In genomic region chr5:97553122-97553521, GRCm38 (mm10) we compare ENCODE assay signal across 10 mouse cellular contexts.
A peak's percentile ranks its signal among the peaks of the same experiment; 100 is the strongest.
DNase-seq lines count a peak whose midpoint lies in the region; TF ChIP-seq lines count a peak whose summit lies in the region.
"Had no signal": no experiment of that assay in that cellular context is flagged by ENCODE, and none has a peak within 500 bp of the region (broad histone marks: within the 10 kb centered on the region; RNA-seq: fewer than 3 reads in every experiment).

No protein-coding gene starts in this region.

- H3K4me1 ChIP-seq in heart, adult 2 months (ENCODE audit: control insufficient read depth, insufficient read depth, low read length): peaks cover 1% of the 10 kb centered on the region
- no peaks in the 10 kb centered on the region for H3K4me1 ChIP-seq in heart, embryonic 10.5 days
- H3K4me1 ChIP-seq: liver, embryonic 13.5 days had no signal

- WGBS in heart, adult 2 months: 58% methylated on average over 3 of the region's 3 CpGs
- WGBS in heart, embryonic 10.5 days: 53% methylated on average over 3 of the region's 3 CpGs

- no peak for TF ChIP-seq EP300 in heart, adult 2 months (IDR thresholded peaks at IDR 0.05; ENCODE audit: insufficient read depth, low read depth, low read length)

- H3K79me2 ChIP-seq in heart, adult 2 months (replicated peaks; ENCODE audit: control insufficient read depth, insufficient read depth, low read length): no peaks in the 10 kb centered on the region

- TF ChIP-seq POLR2A in heart, adult 2 months (IDR thresholded peaks at IDR 0.05; ENCODE audit: insufficient read depth, low read depth, low read length): no peak

- H3K27ac ChIP-seq in heart, adult 2 months: no peak overlapping the region
- no peak overlapping the region for H3K27ac ChIP-seq in heart, embryonic 10.5 days
- H3K27ac ChIP-seq: heart, embryonic 13.5 days; liver, embryonic 13.5 days had no signal

- DNase-seq in heart, adult 2 months: no peak
- no peak for DNase-seq in heart, embryonic 10.5 days (ENCODE audit: low spot score)
- DNase-seq in right cerebral cortex, postnatal 4 days: peak; percentile 17
- DNase-seq in right cerebral cortex, adult 18-20 months: no peak
- DNase-seq in fibroblast of lung, adult 2 months (ENCODE audit: low read depth): peak; percentile 1
- DNase-seq in thymus, postnatal 25 days: peak; percentile 18
- no peak for DNase-seq in heart, adult 9 months (ENCODE audit: low spot score in 2 of 2)
- no peak for DNase-seq in urinary bladder, postnatal 4 days (ENCODE audit: low spot score in 2 of 2)
- DNase-seq: liver, embryonic 13.5 days had no signal

- H3K9ac ChIP-seq in heart, adult 2 months (ENCODE audit: low read depth, low read length): no peak overlapping the region
- H3K9ac ChIP-seq: heart, embryonic 13.5 days; liver, embryonic 13.5 days had no signal

- intact Hi-C loops in heart, adult 2 months (cut with DNase I): no loop called here

- no peaks in the 10 kb centered on the region for H3K36me3 ChIP-seq in heart, adult 2 months (ENCODE audit: control insufficient read depth, insufficient read depth, low read length)
- H3K36me3 ChIP-seq in heart, embryonic 10.5 days: no peaks in the 10 kb centered on the region
- H3K36me3 ChIP-seq: heart, embryonic 13.5 days; liver, embryonic 13.5 days had no signal

- no peaks in the 10 kb centered on the region for H3K27me3 ChIP-seq in heart, adult 2 months (ENCODE audit: control insufficient read depth, insufficient read depth, low read length)
- no peaks in the 10 kb centered on the region for H3K27me3 ChIP-seq in heart, embryonic 10.5 days (ENCODE audit: insufficient read depth, poor library complexity, severe bottlenecking)
- H3K27me3 ChIP-seq: heart, embryonic 13.5 days; liver, embryonic 13.5 days had no signal

- peak; percentile 50 for TF ChIP-seq CTCF in heart, adult 2 months (IDR thresholded peaks at IDR 0.05)

- H3K9me3 ChIP-seq in heart, embryonic 10.5 days: no peaks in the 10 kb centered on the region
- H3K9me3 ChIP-seq: liver, embryonic 13.5 days had no signal

- no peak overlapping the region for H3K4me3 ChIP-seq in heart, adult 2 months
- H3K4me3 ChIP-seq in heart, embryonic 10.5 days: no peak overlapping the region
- H3K4me3 ChIP-seq: heart, embryonic 13.5 days; liver, embryonic 13.5 days had no signal

Comparison
In these comparisons a context has a peak if more than half of its experiments do, and no peak if none do; other contexts are left out.
1. DNase-seq: peak in right cerebral cortex, postnatal 4 days (single experiment), fibroblast of lung, adult 2 months (single experiment) and thymus, postnatal 25 days (single experiment); none in heart, adult 2 months (0 of 2), heart, embryonic 10.5 days (single experiment), right cerebral cortex, adult 18-20 months (single experiment), heart, adult 9 months (0 of 2) and urinary bladder, postnatal 4 days (0 of 2).